Mouse (Mus musculus) left cerebral cortex, postnatal 25 days (tissue): Measurements from ENCODE around the gene Mgat4c. TPM values are rescaled to one million over a fixed set of nuclear protein-coding genes. Genes with fewer than 3 reads are reported as not detected.
"Not testable (repeated sequence)": the region's sequence is repeated elsewhere in the genome, so short reads cannot be mapped to it uniquely, and the experiment has no call there.

Experiments used
- DNase-seq, 2 experiments: peaks; one replicate each; pipeline ENCODE4 v3.0.0; 2022; ENCODE audit warnings: low spot score in 2 of 2, mixed read lengths in 1 of 2
- intact Hi-C: fragments of 180-260 bp; cut with DNase I; formaldehyde crosslinking; loops from one replicate; pipeline ENCODE4 v1.15.1; 2025
- microRNA-seq, 2 experiments: library from miRNA; unstranded; fragments of <30 nt; microRNA quantifications; one replicate each; pipeline ENCODE4 v1.2.0; 2022
- total RNA-seq, 2 experiments: library from RNA; stranded (reverse); gene quantifications; 2 replicates each; pipeline ENCODE4 v1.2.3; 2021

The Mgat4c gene
- total RNA-seq, 2 experiments from 2014 or later: 17.4 to 17.8 TPM

DNA sequence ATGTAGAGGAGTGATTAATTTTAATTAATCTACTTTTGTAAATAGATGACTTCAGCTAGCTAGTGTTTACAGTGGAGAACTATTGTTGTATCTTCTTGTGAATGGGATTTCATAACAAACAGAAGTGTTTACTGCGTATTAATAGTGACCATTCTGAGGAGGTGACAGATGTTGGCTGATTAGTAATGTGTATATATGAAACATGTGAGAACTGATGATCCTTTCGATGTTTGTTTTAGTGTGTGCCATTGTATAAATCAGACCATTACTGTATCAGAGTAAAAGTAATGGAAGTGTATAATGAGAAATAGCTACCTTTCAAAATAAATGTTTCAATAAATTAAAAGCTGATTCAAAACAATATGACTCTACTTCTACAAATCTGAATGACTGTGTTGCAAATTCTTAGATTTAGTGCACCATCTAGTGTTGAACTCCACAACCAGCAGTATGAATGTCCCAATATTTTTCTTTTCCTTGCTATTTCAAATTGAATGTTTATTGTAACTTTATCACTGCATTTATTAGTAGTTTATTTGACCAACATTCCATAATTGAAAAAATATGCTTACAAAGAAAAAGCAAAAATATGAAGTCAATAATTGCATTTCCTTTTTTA is 736.5 kb downstream of the Mgat4c start:
- intact Hi-C loops: loop anchor here (5.0 to 10.0 kb wide), 3 partner anchors 1553 to 1790 kb away; no protein-coding TSS in a partner anchor
- peak in 1 of 2 experiments; percentile 8 for DNase-seq

- DNase-seq: peak in 1 of 2 experiments; percentile 31
- intact Hi-C loops: not testable (repeated sequence)
Measured at GRCm38 (mm10) chr10:102435048-102435447, 753.8 kb downstream of the Mgat4c start.

DNA sequence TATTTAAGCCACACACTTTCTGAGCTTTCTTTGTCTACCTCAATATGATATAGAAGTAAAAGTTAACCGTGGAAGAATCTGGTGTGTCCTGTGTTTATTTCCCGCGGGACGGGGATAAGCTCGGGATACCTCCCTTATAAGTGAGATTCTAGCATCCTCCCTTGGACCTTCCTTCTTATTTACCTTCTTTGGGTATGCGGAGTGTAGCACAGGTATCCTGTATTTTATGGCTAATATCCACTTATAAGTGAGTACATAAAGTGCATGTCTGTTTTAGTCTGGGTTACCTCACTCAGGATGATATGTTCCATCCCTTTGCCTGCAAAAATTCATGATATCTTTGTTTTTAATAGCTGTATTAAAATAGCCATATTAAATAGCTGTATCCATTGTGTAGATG is 754.2 kb downstream of the Mgat4c start:
- DNase-seq, intact Hi-C loops: not testable (repeated sequence)

Small RNA genes within 50 kb of the gene (microRNA-seq; reads per million reads assigned to microRNA genes)
- 174 to 255 reads per million in 2 experiments for gene Mir3059
